Mouse (Mus musculus): ENCODE data around the gene Fam171a2. TPM values are rescaled to one million over a fixed set of nuclear protein-coding genes. Genes with fewer than 3 reads are reported as not detected.

Gene Fam171a2
- total RNA-seq (2022): 1 to 10 TPM in 3 of 4 experiments, under 1 TPM in 1; 0.97 to 1.5 (median 1.2) TPM

DNA sequence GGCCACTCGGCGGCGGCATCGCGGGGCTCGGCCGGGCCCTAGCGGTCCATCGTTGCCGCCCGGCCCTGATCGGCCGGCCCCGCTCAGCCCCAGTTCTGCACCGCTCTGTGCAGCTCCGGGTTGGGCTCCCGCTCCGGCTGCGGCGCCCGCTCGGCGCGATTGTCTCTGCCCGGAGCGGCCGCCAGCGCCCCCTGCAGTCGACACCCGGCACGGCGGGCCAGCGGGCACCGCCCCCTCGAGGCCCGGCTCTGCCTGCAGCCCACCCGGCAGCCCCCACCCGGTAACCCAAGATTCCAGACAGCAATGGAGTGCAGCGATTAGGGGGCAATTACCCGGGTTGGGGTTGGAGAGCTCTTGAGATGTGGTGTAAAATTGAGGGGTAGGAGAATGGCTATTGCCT lies at the start of gene Fam171a2:
Gene Fam171a2, minus strand, starts transcription at position 186 of the 400 bp plus-strand sequence.
- peak in 1 of 2 experiments; percentile 40 for DNase-seq (ENCODE audit: low spot score in 2 of 2)

GRCm38 (mm10) chr11:102496732-102497131 lies 49.2 kb upstream of the Fam171a2 start:
- DNase-seq (ENCODE audit: low spot score in 2 of 2): no peak

GRCm38 (mm10) chr11:102496206-102496605 lies 48.7 kb upstream of the Fam171a2 start:
- no peak for DNase-seq (ENCODE audit: low spot score in 2 of 2)

GRCm38 (mm10) chr11:102495742-102496141 lies 48.3 kb upstream of the Fam171a2 start:
- no peak for DNase-seq (ENCODE audit: low spot score in 2 of 2)

DNA sequence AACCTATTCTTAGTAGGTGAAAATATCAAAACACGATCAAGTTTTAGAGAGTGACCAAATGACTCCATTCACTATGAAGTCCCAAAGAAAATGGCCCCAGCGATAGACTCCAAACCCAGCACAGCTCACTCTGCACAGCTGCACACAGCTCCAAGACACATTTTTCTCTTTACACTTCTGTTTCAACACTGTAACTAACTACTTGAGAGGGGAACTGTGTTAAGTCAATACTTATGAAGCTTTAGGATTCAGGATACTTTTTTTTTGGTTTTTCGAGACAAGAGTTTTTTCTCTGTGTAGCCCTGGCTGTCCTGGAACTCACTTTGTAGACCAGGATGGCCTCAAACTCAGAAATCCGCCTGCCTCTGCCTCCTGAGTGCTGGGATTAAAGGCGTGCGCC lies 47.6 kb upstream of the Fam171a2 start:
- DNase-seq (ENCODE audit: low spot score in 2 of 2): no peak

DNA sequence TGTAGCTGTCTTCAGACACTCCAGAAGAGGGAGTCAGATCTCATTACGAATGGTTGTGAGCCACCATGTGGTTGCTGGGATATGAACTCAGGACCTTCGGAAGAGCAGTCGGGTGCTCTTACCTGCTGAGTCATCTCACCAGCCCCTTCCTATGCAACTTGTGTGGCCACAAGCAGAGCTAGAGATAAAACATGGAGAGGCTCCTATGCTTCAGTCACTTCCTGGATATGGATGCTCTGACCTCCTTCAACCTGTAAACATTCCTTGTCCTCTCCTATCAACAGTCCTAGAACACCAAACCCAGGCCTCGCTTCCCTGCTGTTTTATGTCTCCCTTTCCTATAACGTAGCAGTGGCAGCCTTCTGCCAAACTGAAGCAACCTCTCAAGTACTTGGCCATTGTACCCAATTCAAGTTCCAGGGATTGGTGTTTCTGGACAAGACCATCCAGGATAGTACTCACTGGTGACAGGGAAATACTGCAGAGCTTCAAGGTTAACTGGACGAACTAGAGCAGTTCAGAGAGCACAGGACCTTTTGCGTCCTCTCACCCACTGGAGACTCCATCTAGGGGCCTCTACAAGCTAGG lies 46.7 kb upstream of the Fam171a2 start:
- DNase-seq (ENCODE audit: low spot score in 2 of 2): no peak

DNA sequence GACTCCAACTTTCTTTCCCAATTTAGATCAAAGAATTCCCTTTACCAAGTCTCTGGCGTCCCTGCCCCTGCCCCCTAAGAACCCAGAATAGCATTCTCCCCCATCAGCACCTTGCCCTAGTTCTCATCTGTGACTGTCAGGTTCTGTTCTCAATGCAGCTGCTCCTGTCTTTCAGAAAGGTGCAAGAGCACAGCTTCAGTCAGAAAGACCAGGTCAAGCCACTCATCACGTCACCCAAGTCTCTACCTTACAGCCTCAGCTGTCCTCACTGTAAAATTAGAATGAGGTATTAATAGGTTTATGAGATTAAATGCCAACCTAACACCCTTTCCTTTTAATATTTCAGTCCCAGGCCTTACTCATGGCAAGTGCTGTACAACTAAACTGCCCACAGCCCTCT lies 45.8 kb upstream of the Fam171a2 start:
- DNase-seq (ENCODE audit: low spot score in 2 of 2): peak; percentile 30 to 54

DNA sequence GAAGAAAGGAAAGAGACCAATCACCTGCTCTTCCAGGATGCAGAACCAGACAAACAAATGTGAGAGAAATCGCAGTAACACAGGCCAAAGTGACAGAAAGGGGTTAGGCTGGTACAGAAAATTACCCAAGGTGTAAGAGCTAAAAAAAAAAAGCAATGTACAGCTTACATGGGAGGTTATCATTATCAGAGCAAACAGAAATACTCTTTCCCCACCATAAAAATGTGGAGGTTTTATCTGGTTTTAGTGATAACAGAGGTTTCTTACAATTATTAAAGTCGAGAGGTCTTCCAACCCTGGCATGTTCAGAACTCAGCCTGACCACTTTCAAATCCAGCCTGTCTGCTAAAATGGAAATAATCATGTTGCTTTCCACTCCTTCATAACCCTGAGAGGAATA lies 40.4 kb upstream of the Fam171a2 start:
- no peak for DNase-seq (ENCODE audit: low spot score in 2 of 2)

- peak in 1 of 2 experiments; percentile 19 for DNase-seq (ENCODE audit: low spot score in 2 of 2)
Measured at GRCm38 (mm10) chr11:102486733-102487386, 39.4 kb upstream of the Fam171a2 start.

GRCm38 (mm10) chr11:102481779-102482178 lies 34.3 kb upstream of the Fam171a2 start:
- no peak for DNase-seq (ENCODE audit: low spot score in 2 of 2)

DNA sequence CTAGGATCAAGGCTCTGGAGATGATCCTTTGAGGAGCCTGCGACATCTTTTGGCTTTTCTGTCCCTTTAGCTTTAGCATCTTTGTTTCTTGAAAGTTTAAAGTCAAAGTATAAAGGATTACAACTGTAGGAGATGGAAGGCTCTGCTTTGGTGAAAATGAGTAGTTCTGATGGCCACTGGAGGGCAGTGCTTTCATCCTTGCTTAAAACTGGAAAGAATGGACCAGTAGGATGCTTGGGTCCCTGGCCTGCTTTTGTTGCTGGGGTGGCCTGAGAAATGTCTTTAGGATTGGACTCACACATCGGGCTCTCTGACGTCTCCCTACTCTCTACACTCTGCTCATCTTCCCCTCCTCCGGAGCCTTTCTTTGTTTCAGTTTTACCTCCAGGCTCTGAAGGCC lies 33.4 kb upstream of the Fam171a2 start:
- DNase-seq (ENCODE audit: low spot score in 2 of 2): no peak

DNA sequence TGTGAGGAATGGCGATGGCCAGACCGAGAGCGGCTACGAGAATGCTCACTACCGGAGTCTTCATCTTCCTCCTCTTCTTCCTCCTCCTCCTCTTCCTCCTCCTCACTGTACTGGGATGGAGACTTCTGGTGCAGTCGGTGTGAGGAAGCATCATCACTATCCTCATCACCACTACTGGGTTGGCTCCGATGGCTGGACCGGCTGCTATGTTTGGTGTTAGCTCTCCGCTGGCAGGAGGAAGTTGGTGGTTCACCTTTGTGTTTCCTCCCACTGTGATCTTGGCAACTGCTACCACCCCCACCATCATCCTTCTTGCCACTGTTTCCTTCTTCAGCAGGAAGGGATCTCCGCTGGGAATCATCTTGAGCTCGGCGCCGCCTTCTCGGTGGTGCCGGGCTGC lies 32.6 kb upstream of the Fam171a2 start:
- DNase-seq (ENCODE audit: low spot score in 2 of 2): no peak

DNA sequence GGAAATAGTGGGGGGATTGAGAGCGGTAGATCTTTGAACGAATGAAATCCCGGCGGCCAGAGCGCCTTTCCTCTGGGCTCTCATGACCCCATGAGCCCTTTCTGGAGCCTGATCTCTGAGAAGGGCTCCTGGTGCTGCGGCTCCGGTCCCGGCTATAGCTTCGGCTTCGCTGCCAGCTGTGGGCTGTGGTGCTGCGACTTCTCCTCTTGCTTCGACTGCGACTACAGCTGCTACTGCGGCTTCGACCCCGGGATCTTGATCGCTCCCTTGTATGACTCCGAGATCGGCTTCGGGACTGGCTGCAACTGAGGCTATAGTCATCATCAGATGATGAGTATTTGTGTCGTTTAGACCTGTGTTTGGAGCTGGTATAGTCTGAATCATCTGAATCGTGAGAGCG lies 32.1 kb upstream of the Fam171a2 start:
- no peak for DNase-seq (ENCODE audit: low spot score in 2 of 2)

GRCm38 (mm10) chr11:102478671-102479070 lies 31.2 kb upstream of the Fam171a2 start:
- DNase-seq (ENCODE audit: low spot score in 2 of 2): no peak

GRCm38 (mm10) chr11:102475027-102475426 lies 27.5 kb upstream of the Fam171a2 start:
- no peak for DNase-seq (ENCODE audit: low spot score in 2 of 2)

- DNase-seq (ENCODE audit: low spot score in 2 of 2): no peak
Measured at GRCm38 (mm10) chr11:102469648-102470357, 22.3 kb upstream of the Fam171a2 start, which contains the start of gene Itga2b. Gene Itga2b (minus strand): TSS chr11:102470122.

- DNase-seq (ENCODE audit: low spot score in 2 of 2): peak; percentile 95 to 97
Measured at GRCm38 (mm10) chr11:102467041-102467631, 19.7 kb upstream of the Fam171a2 start.

DNA sequence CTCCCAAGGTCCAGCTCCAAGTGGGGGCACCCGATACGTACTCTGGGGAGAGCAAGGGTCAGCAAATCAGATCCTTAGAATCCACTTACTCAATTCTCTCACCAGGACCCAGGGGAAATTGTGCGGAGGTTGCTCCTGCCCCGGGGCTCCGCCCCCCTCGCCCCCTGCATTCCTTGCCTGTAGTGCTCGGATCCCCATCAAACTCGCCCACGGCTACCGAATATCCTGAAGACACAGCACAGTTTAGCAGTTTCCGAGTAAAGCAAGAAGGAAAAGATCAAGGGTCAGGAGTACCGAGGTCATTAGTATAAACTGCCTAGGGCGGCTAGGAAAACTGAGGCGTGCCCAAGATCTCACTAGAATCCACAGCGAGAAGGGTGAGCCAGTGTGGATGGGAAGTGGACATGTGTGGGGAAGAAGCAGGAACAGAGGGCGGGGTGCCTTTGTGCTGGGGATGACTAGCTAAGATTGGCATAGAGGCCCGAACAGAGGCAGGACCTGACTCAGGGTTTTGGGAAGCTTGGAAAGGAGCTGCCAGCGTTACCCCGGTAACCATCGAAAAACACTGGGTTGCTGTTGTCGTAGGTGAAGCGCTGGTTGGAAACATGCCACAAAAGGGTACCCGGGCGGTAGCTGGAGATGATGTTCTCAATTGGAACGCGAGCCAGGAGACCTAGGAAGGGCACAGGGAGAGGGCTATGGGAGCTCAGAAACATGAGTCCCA lies 18.4 kb upstream of the Fam171a2 start:
- peak; percentile 50 to 59 for DNase-seq (ENCODE audit: low spot score in 2 of 2)

DNA sequence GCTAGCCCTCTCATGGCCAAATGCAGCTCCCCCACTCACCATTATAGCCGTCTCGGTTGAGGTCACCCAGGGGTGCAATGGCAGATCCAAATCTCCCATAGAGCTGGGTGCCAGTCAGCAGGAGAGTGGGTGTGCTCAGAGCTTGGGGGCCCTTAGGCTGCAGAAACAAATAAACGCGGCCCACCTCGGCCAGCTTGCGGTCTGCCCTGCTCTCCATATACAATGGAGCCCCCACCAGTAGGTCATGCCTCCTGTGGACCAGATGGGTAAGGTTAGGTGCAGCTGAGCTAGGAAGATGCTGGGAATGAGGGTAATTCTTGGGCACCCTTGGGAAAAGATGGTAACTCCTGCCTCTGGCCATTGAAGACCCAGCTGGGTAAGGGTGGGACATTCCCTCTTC lies 17.4 kb upstream of the Fam171a2 start:
- DNase-seq (ENCODE audit: low spot score in 2 of 2): no peak

DNA sequence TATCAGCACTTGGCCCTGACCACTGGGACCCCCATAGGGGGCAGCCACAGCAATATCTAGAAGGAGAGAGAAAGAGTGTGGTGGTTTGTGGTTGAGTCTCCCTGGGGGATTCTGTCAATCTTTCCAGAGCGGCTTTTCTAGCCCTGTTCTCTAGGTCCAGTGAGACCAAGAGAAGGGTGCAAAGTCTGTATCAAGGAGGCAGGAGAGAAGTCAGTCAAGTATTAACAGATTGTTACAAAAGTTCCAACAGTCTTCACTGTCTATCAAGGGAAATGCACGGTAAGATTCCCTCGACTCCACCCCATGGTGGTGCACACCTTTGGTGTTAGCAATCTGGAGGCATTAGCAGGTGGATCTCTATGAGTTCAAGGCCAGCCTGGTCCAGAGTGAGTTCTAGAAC lies 14.3 kb upstream of the Fam171a2 start:
- no peak for DNase-seq (ENCODE audit: low spot score in 2 of 2)

GRCm38 (mm10) chr11:102460541-102460940 lies 13.1 kb upstream of the Fam171a2 start:
- DNase-seq (ENCODE audit: low spot score in 2 of 2): no peak

Measured in gastrocnemius, adult 8-10 months (tissue).